Mouse (Mus musculus) neural tube, postnatal 0 days (tissue): ENCODE measurements around the gene Smco4. TPM values are rescaled to one million over a fixed set of nuclear protein-coding genes. Genes with fewer than 3 reads are reported as not detected.

ENCODE experiments used
- polyA plus RNA-seq: library from polyadenylated mRNA; unstranded; fragments of >200 nt; fragmentation: Nextera tagmentation; extraction: Ambion mirVana; gene quantifications from 2 replicates; pipeline ENCODE4 v1.2.1, GENCODE M21; 2015

Gene Smco4
- polyA plus RNA-seq, result 0.78 and 1.4 TPM in 2 replicates

DNA sequence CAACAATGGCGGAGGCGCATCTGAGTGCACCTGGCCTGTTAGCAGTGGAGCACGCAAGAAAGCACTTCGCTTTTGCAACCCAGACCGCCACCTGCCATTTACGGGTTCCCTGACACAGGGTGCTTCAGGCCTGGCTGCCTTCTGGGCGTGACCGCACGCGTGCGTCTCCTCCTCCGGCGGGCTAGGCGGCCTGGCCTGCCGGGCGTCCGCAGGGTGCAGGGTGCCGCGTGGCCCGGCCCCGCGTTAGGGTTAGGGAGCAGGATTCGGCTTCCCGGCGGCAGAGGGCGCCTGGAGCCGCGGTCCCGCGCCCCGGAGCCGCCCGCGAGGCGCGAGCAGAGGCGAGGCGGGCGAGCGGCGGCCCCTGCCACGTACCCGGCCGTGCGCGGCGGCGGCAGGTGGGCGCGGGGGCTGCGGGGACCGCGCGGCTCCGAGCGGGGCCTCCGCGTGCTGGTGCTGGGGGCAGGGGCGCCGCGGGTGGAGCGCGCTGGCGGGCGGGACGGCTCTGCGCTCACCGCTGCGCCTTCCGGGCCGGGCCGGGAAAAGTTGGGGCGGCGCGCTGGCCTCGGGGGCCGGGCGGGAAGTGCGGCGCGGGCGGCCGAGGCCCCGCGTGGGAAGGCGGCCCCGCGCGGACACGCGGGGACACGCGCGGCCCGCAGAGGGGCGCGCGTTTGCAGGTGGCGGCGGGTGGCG lies at the start of gene Smco4:
TSS of gene Smco4 (plus strand) at position 198 of the 690 bp plus-strand sequence.

Other genes with a start within 250 kb of the Smco4 start
- gene Med17, start 213.5 kb upstream of the Smco4 start, polyA plus RNA-seq, result 28.1 and 28.5 TPM in 2 replicates
- 48.0 and 48.2 TPM in 2 replicates for gene Taf1d, start 187.2 kb upstream of the Smco4 start, polyA plus RNA-seq
- 17.2 and 18.1 TPM in 2 replicates for gene 4931406C07Rik, start 187.0 kb upstream of the Smco4 start, polyA plus RNA-seq
- 9.5 TPM in 2 replicates for gene Cep295, start 135.6 kb upstream of the Smco4 start, polyA plus RNA-seq
- 0.50 and 1.0 TPM in 2 replicates for gene Deup1, start 134.5 kb downstream of the Smco4 start, polyA plus RNA-seq
- gene Slc36a4, start 216.3 kb downstream of the Smco4 start, polyA plus RNA-seq, result 26.2 and 26.6 TPM in 2 replicates